Mouse (Mus musculus) ovary, postnatal 36 days (tissue): Measurements from ENCODE around the gene Ppp1r15a.
"Not testable (repeated sequence)": the region's sequence is repeated elsewhere in the genome, so short reads cannot be mapped to it uniquely, and the experiment has no call there.

Experiments used
- DNase-seq: peaks from one replicate; pipeline ENCODE4 v3.0.0; 2022; ENCODE audit warnings: low spot score, mixed read lengths

Ppp1r15a gene

DNA sequence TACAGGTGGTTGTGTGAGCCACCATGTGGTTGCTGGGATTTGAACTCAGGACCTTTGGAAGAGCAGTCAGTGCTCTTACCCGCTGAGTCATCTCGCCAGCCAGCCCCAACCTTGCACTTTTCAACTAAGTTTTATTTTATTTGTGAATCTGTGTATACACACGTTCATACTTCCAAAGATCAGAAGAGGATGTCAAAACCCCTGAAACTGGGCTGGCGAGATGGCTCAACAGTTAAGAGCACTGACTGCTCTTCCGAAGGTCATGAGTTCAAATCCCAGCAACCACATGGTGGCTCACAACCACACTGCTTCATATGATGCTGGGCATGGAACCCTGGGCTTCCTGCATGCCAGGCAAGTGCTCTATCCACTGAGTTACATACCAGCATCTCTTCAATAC is 41.1 kb downstream of the Ppp1r15a start:
- DNase-seq = not testable (repeated sequence)

DNA sequence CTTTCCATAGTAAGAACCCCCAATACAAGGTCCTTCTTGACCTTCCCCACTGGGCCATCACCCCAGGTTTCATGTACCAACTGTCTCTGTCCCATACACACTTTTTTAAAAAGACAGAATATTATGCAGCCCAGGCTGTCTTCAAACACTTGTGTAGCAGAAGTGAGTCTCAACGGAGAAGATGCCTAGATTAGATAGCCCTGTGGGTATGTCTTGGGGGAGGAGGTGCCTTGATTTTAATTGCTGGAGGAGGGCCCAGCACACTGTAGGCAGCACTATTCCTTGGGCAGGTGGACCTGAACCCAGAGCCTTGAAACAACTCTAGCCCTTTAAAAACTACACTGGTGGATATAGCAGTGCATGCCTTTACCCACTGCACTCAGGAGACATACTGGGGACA is 43.9 kb downstream of the Ppp1r15a start:
- DNase-seq = no peak

DNA sequence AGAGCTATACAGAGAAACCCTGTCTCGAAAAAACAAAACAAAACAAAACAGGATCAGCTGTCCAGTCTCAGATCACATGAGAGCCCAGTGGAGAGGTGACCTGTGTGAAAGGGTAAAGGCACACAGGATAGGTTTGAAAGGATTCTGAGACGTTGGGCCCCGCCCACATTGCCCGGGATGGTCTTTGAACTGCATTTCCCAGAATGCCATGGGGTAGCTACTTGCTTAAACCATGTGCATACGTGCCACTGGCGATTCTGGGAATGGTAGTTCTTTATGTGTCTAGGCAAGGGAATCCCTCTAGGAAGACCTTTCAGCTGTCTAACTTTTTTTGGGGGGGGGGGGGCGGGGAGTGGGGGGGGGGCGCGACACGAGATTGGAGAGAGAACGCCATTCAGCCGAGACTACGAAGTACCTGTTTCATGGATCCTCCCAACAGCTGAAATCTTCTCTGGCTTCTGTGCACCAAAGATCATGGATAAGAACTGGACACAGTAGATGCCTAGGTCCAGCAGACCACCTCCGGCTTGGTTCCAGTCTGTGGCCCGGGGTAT is 44.6 kb downstream of the Ppp1r15a start, which contains the start of gene Tulp2:
Tulp2 (plus strand) TSS at position 504 of the 554 bp plus-strand sequence.
- peak; percentile 49 for DNase-seq

DNA sequence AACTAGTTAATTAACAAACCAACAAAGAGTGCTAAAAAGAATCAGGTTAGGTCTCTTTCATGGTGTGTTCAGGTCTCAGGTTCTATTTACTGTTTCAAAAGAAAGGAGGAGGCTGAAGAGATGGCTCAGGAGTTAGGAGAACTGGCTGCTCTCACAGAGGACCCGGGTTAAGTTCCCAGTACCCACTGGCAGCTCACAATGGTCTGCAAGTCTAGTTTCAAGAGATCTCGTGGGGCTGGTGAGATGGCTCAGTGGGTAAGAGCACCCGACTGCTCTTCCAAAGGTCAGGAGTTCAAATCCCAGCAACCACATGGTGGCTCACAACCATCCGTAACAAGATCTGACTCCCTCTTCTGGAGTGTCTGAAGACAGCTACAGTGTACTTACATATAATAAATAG is 45.8 kb downstream of the Ppp1r15a start:
- DNase-seq = not testable (repeated sequence)

DNA sequence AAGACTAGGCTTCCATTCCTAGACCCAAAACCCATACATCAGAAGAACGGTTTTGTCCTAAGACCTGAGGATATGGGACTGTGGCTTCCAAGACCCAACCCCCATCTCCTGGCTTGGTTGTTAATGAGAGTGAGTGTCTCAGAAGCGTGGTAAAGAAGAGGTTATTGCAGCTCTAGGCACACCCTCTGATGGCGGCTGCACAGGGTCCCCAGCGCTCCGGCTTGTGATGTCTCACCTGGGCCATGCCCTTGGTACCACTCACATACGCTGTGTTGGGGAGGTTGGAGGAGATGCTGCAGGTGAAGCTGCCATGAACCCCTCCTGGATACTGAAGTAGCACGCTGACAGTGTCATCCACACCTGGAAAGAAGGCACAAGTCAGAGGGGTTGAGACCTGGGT is 47.3 kb downstream of the Ppp1r15a start:
- no peak for DNase-seq

DNA sequence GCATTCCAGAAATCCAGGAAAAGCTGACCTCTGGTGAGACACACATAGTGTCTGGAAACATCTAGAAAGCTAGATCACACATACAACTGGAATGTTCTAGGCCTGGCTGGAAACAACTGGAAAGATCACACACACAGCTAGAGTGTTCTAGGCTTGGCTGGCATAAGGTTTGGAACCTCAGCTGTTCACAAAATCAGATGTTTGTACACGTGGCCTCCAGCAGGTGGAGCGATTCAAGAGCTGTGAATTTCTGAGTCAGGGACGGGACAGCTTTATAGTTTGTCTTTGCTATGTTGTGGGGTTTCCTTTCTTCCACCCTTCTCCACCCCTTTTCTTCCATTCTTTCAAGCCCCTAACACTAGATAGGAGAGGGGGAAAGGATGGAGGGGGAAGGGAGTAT is 49.1 kb downstream of the Ppp1r15a start:
- DNase-seq = no peak

DNA sequence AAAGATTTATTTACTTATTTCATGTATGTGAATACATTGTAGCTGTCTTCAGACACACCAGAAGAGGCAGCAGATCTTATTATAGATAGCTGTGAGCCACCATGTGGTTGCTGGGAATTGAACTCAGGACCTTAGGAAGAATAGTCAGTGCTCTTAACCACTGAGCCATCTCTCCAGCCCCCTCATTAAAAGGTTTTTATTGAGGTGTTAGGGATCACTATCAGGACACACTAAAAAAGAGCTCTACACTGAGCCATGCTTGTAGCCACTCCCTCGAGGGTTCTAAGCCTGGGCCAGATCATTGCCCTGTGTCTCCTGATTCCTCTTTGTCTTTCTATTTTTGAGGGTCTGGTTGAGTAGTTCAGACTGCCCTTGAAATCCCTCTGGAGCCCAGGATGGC is 49.6 kb downstream of the Ppp1r15a start:
- no peak for DNase-seq

DNA sequence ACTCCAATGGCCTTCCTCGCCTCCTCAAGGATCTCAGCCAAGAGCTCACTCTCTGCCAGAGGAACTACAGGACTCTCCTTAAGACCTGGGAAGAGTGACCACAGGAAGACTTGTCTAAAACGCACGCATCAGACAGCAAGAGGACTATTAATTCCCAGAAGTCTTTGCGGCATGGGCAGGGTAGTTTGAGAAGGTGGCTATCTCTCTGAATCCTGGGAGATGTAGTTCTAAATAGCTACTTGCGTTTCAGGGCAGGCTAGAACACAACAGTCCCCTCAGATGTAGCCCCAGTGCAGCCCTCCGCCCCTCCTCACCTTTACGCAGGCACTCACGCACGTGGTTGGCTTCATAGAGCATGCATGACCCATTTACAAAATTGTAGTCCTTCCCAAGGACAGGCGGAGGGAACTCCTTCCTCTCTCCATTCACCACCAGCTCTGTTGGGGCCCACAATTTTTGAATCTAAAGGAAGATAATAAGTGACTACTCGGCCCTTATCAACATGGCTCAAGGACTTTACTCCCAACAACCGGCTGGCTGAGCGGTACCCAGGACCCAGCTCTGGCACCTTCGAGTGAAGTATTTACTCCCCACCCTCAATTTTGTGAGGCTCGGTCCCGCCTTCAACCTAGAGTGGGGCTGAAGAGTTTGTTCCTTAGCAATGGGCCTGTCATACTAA is 50.6 kb downstream of the Ppp1r15a start:
- no peak for DNase-seq
